Mouse (Mus musculus): ENCODE results near the gene Ehbp1l1. TPM values are rescaled to one million over a fixed set of nuclear protein-coding genes. Genes with fewer than 3 reads are reported as not detected.

Ehbp1l1 gene
- polyA plus RNA-seq, 1 experiment from 2014 or later, result 92.3 TPM

DNA sequence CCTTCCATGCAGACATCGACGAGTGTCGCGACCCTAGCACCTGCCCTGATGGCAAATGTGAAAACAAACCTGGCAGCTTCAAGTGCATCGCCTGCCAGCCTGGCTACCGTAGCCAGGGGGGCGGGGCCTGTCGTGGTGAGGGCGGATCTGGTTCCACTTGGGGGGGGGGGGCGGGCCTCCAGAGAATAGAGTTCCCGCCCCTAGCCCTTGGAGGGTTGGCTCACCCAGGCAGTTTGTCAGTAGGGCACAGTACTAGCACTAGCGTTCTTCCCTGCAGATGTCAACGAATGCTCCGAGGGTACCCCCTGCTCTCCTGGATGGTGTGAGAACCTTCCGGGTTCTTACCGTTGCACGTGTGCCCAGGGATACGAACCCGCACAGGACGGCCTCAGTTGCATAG, 25.6 kb upstream of the Ehbp1l1 start:
- Histone ChIP-seq H3K27ac (ENCODE audit: low read length) (no peak overlapping the region), H3K4me2 (ENCODE audit: low read depth, low read length) (no peak overlapping the region), H3K4me1 (ENCODE audit: control insufficient read depth, insufficient read depth, low read length) (peaks cover 10% of the 10 kb centered on the region), H3K9me3 (replicated peaks; ENCODE audit: control insufficient read depth, low read length) (no peaks in the 10 kb centered on the region), H3K9ac (ENCODE audit: low read length) (no peak overlapping the region), H3K27me3 (ENCODE audit: control insufficient read depth, insufficient read depth, low read length) (peaks cover 31% of the 10 kb centered on the region), H3K36me3 (ENCODE audit: control insufficient read depth, insufficient read depth) (0 out of 2 replicates have a peak, but pooled peaks cover 2% of the 10 kb centered on the region), H3K4me3 (ENCODE audit: low read length) (no peak overlapping the region)
- WGBS, result 20% methylated on average over 20 of the region's 20 CpGs
- ATAC-seq (replicated peaks; ENCODE audit: extremely low read depth, insufficient read depth, low FRiP score), result no peak

- no peak for ATAC-seq (replicated peaks; ENCODE audit: extremely low read depth, insufficient read depth, low FRiP score)
- H3K4me3 ChIP-seq (ENCODE audit: low read length), result no peak overlapping the region
- no peak overlapping the region for H3K9ac ChIP-seq (ENCODE audit: low read length)
- 0 out of 2 replicates have a peak, but pooled peaks cover 2% of the 10 kb centered on the region for H3K36me3 ChIP-seq (ENCODE audit: control insufficient read depth, insufficient read depth)
- peaks cover 31% of the 10 kb centered on the region for H3K27me3 ChIP-seq (ENCODE audit: control insufficient read depth, insufficient read depth, low read length)
- peaks cover 11% of the 10 kb centered on the region for H3K4me1 ChIP-seq (ENCODE audit: control insufficient read depth, insufficient read depth, low read length)
- H3K27ac ChIP-seq (ENCODE audit: low read length), result no peak overlapping the region
- 19% methylated on average over 22 of the region's 22 CpGs for WGBS
- no peaks in the 10 kb centered on the region for H3K9me3 ChIP-seq (replicated peaks; ENCODE audit: control insufficient read depth, low read length)
- H3K4me2 ChIP-seq (ENCODE audit: low read depth, low read length), result no peak overlapping the region
Measured at GRCm38 (mm10) chr19:5750951-5751350, 24.8 kb upstream of the Ehbp1l1 start.

- peaks cover 32% of the 10 kb centered on the region for H3K27me3 ChIP-seq (ENCODE audit: control insufficient read depth, insufficient read depth, low read length)
- no peak overlapping the region for H3K4me2 ChIP-seq (ENCODE audit: low read depth, low read length)
- peaks cover 18% of the 10 kb centered on the region for H3K4me1 ChIP-seq (ENCODE audit: control insufficient read depth, insufficient read depth, low read length)
- 80% methylated on average over 6 of the region's 6 CpGs for WGBS
- no peak for ATAC-seq (replicated peaks; ENCODE audit: extremely low read depth, insufficient read depth, low FRiP score)
- H3K4me3 ChIP-seq (ENCODE audit: low read length), result no peak overlapping the region
- H3K9me3 ChIP-seq (replicated peaks; ENCODE audit: control insufficient read depth, low read length), result no peaks in the 10 kb centered on the region
- 0 out of 2 replicates have a peak, but pooled peaks cover 2% of the 10 kb centered on the region for H3K36me3 ChIP-seq (ENCODE audit: control insufficient read depth, insufficient read depth)
- H3K9ac ChIP-seq (ENCODE audit: low read length), result no peak overlapping the region
- no peak overlapping the region for H3K27ac ChIP-seq (ENCODE audit: low read length)
Measured at GRCm38 (mm10) chr19:5749476-5749875, 23.4 kb upstream of the Ehbp1l1 start.

GRCm38 (mm10) chr19:5746907-5747363, 20.8 kb upstream of the Ehbp1l1 start:
- Histone ChIP-seq H3K27ac (ENCODE audit: low read length) (no peak overlapping the region), H3K9ac (ENCODE audit: low read length) (no peak overlapping the region), H3K36me3 (ENCODE audit: control insufficient read depth, insufficient read depth) (no peaks in the 10 kb centered on the region), H3K27me3 (ENCODE audit: control insufficient read depth, insufficient read depth, low read length) (peaks cover 32% of the 10 kb centered on the region), H3K4me1 (ENCODE audit: control insufficient read depth, insufficient read depth, low read length) (peaks cover 35% of the 10 kb centered on the region), H3K9me3 (replicated peaks; ENCODE audit: control insufficient read depth, low read length) (no peaks in the 10 kb centered on the region), H3K4me3 (ENCODE audit: low read length) (no peak overlapping the region), H3K4me2 (ENCODE audit: low read depth, low read length) (no peak overlapping the region)
- no peak for ATAC-seq (replicated peaks; ENCODE audit: extremely low read depth, insufficient read depth, low FRiP score)
- 40% methylated on average over 12 of the region's 12 CpGs for WGBS

GRCm38 (mm10) chr19:5745756-5746710, 19.9 kb upstream of the Ehbp1l1 start:
- Histone ChIP-seq H3K4me1 (ENCODE audit: control insufficient read depth, insufficient read depth, low read length) (peaks cover 34% of the 10 kb centered on the region), H3K27me3 (ENCODE audit: control insufficient read depth, insufficient read depth, low read length) (peaks cover 27% of the 10 kb centered on the region), H3K4me3 (ENCODE audit: low read length) (peak overlapping the region; percentile 32)

GRCm38 (mm10) chr19:5743576-5743975, 17.5 kb upstream of the Ehbp1l1 start:
- 46% methylated on average over 5 of the region's 5 CpGs for WGBS
- Histone ChIP-seq H3K36me3 (ENCODE audit: control insufficient read depth, insufficient read depth) (no peaks in the 10 kb centered on the region), H3K4me2 (ENCODE audit: low read depth, low read length) (peak overlapping the region; percentile 96), H3K9ac (ENCODE audit: low read length) (peak overlapping the region; percentile 7; the same call in 1 of the 2 replicates), H3K27ac (ENCODE audit: low read length) (no peak overlapping the region), H3K4me3 (ENCODE audit: low read length) (peak overlapping the region; percentile 85; the same call in 1 of the 2 replicates), H3K4me1 (ENCODE audit: control insufficient read depth, insufficient read depth, low read length) (peaks cover 47% of the 10 kb centered on the region), H3K9me3 (replicated peaks; ENCODE audit: control insufficient read depth, low read length) (no peaks in the 10 kb centered on the region), H3K27me3 (ENCODE audit: control insufficient read depth, insufficient read depth, low read length) (peaks cover 8% of the 10 kb centered on the region)
- ATAC-seq (replicated peaks; ENCODE audit: extremely low read depth, insufficient read depth, low FRiP score), result no peak

More at GRCm38 (mm10) chr19:5745756-5746710, 19.9 kb upstream of the Ehbp1l1 start:
- peak overlapping the region; percentile 58 for H3K9ac ChIP-seq (ENCODE audit: low read length)
- WGBS, result 10% methylated on average over 36 of the region's 36 CpGs
- no peak overlapping the region for H3K27ac ChIP-seq (ENCODE audit: low read length)
- no peak for ATAC-seq (replicated peaks; ENCODE audit: extremely low read depth, insufficient read depth, low FRiP score)
- H3K4me2 ChIP-seq (ENCODE audit: low read depth, low read length), result peak overlapping the region; percentile 56
- no peaks in the 10 kb centered on the region for H3K9me3 ChIP-seq (replicated peaks; ENCODE audit: control insufficient read depth, low read length)
- no peaks in the 10 kb centered on the region for H3K36me3 ChIP-seq (ENCODE audit: control insufficient read depth, insufficient read depth)

DNA sequence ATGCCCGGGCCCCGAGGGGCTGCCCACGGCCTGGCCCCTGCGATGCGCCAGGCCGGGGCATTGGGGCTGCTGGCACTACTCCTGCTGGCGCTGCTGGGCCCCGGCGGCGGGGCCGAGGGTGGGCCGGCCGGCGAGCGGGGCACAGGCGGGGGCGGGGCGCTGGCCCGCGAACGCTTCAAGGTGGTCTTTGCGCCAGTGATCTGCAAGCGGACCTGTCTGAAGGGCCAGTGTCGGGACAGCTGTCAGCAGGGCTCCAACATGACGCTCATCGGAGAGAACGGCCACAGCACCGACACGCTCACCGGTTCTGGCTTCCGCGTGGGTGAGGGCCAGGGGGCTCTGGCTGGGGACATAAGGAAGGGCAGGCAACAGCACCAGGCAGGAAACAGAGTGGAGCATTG, 16.1 kb upstream of the Ehbp1l1 start:
- peak; percentile 33 for ATAC-seq (replicated peaks; ENCODE audit: extremely low read depth, insufficient read depth, low FRiP score)
- Histone ChIP-seq H3K9ac (ENCODE audit: low read length) (peak overlapping the region; percentile 96), H3K9me3 (replicated peaks; ENCODE audit: control insufficient read depth, low read length) (no peaks in the 10 kb centered on the region), H3K36me3 (ENCODE audit: control insufficient read depth, insufficient read depth) (no peaks in the 10 kb centered on the region), H3K4me3 (ENCODE audit: low read length) (peak overlapping the region; percentile 85), H3K4me1 (ENCODE audit: control insufficient read depth, insufficient read depth, low read length) (peaks cover 47% of the 10 kb centered on the region), H3K27me3 (ENCODE audit: control insufficient read depth, insufficient read depth, low read length) (0 out of 2 replicates have a peak, but pooled peaks cover 4% of the 10 kb centered on the region), H3K27ac (ENCODE audit: low read length) (peak overlapping the region; percentile 95), H3K4me2 (ENCODE audit: low read depth, low read length) (peak overlapping the region; percentile 96)
- WGBS, result under 1% methylated on average over 31 of the region's 32 CpGs

DNA sequence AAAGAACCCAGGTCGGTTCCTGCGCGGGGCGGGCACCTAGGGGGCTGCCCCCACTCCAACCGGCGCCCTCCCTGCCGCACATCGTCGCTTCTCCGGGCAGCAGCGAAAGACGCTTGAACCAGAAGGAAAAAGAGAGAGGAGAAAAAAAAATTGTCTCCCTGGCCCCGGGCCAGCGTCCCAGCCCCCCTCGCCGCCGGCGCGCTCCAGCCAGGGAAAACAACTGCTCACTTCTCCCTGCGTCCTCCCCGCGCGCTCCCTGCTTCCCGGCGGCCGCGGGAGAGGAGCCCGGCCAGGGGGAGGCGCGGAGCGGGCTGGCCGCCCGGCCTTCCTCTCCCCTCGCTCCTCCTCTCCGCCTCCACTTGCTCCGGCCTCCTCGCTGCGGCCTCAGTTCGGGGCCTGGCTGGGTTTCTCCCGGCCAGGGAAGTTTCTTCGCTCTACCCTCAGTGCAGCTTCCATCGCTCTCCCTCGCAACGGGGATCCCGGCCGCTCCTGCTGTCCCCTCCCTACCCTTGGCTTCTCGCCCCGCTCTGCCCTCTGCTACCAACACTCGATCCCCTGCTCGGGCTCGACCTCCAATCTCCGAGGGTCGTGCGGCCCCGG, 15.6 kb upstream of the Ehbp1l1 start:
- Histone ChIP-seq H3K4me2 (ENCODE audit: low read depth, low read length) (peak overlapping the region; percentile 96), H3K27ac (ENCODE audit: low read length) (peak overlapping the region; percentile 95), H3K4me3 (ENCODE audit: low read length) (peak overlapping the region; percentile 85), H3K9ac (ENCODE audit: low read length) (peak overlapping the region; percentile 96), H3K4me1 (ENCODE audit: control insufficient read depth, insufficient read depth, low read length) (peaks cover 47% of the 10 kb centered on the region), H3K27me3 (ENCODE audit: control insufficient read depth, insufficient read depth, low read length) (0 out of 2 replicates have a peak, but pooled peaks cover 4% of the 10 kb centered on the region), H3K36me3 (ENCODE audit: control insufficient read depth, insufficient read depth) (no peaks in the 10 kb centered on the region), H3K9me3 (replicated peaks; ENCODE audit: control insufficient read depth, low read length) (no peaks in the 10 kb centered on the region)
- under 1% methylated on average over 53 of the region's 55 CpGs for WGBS
- ATAC-seq (replicated peaks; ENCODE audit: extremely low read depth, insufficient read depth, low FRiP score), result peak; percentile 75
